In the genomic region with DNA sequence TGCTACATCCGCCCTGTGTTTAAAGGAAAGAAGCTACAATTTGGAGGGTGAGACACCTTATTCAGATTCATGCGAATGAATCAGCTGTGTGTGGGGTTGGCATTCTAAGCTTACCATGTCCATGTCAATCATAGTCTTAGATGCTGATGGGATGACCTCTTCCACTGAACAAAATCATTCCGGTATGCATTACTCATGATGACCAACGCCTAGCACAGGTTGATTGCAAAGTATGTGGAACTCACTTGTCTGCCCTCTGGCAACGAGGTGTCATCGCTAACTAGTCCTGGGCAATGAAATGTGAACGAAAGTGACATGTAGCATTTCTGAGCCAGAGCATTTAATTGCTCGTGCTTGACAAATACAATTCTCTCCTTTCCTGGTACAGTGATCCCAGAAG, we compare ENCODE assay signal across 28 mouse cellular contexts.
DNase-seq lines count a peak whose midpoint lies in the region; ATAC-seq and TF ChIP-seq lines count a peak whose summit lies in the region.
"Had no signal": no experiment of that assay in that cellular context is flagged by ENCODE, and none has a peak within 500 bp of the region (broad histone marks: within the 10 kb centered on the region; RNA-seq: fewer than 3 reads in every experiment).

No protein-coding gene starts in this region.

- no peaks in the 10 kb centered on the region for H3K27me3 ChIP-seq in midbrain, embryonic 14.5 days (ENCODE audit: control insufficient read depth, insufficient read depth, low read length)
- no peaks in the 10 kb centered on the region for H3K27me3 ChIP-seq in midbrain, embryonic 10.5 days (ENCODE audit: low read depth, poor library complexity, severe bottlenecking)
- H3K27me3 ChIP-seq in midbrain, postnatal 0 days (ENCODE audit: insufficient read depth, low read length) = no peaks in the 10 kb centered on the region
- H3K27me3 ChIP-seq: embryonic facial prominence, embryonic 13.5 days; forebrain, embryonic 12.5 days; forebrain, embryonic 15.5 days; heart, embryonic 15.5 days; hindbrain, embryonic 13.5 days had no signal

- 75% methylated on average over 8 of the region's 8 CpGs for WGBS in midbrain, embryonic 14.5 days
- 92% methylated on average over 8 of the region's 8 CpGs for WGBS in midbrain, embryonic 10.5 days
- 72% methylated on average over 8 of the region's 8 CpGs for WGBS in midbrain, postnatal 0 days

- TF ChIP-seq CTCF in brain, embryonic 14.5 days (IDR thresholded peaks at IDR 0.05; ENCODE audit: borderline replicate concordance, extremely low read depth, insufficient read depth, insufficient read length) = no peak
- TF ChIP-seq CTCF in midbrain, postnatal 0 days (IDR thresholded peaks at IDR 0.05) = no peak

- no peaks in the 10 kb centered on the region for H3K36me3 ChIP-seq in midbrain, embryonic 14.5 days (ENCODE audit: control insufficient read depth, insufficient read depth, low read length)
- no peaks in the 10 kb centered on the region for H3K36me3 ChIP-seq in midbrain, embryonic 10.5 days
- no peaks in the 10 kb centered on the region for H3K36me3 ChIP-seq in midbrain, postnatal 0 days (ENCODE audit: insufficient read depth, low read length)
- H3K36me3 ChIP-seq: embryonic facial prominence, embryonic 10.5 days; embryonic facial prominence, embryonic 13.5 days; forebrain, embryonic 12.5 days; forebrain, embryonic 15.5 days; heart, embryonic 15.5 days; hindbrain, embryonic 10.5 days; hindbrain, embryonic 13.5 days had no signal

- no peak for TF ChIP-seq POLR2A in brain, embryonic 14.5 days (IDR thresholded peaks at IDR 0.05; ENCODE audit: borderline replicate concordance, extremely low read depth, insufficient read depth, insufficient read length, poor library complexity, severe bottlenecking)

- H3K27ac ChIP-seq in midbrain, embryonic 14.5 days (replicated peaks; ENCODE audit: low read depth, low read length) = no peak overlapping the region
- no peak overlapping the region for H3K27ac ChIP-seq in midbrain, embryonic 10.5 days (replicated peaks)
- peak overlapping the region; percentile 26; the same call in 1 of the 2 replicates for H3K27ac ChIP-seq in midbrain, postnatal 0 days (ENCODE audit: low read depth, low read length)
- H3K27ac ChIP-seq: embryonic facial prominence, embryonic 10.5 days; embryonic facial prominence, embryonic 13.5 days; forebrain, embryonic 12.5 days; forebrain, embryonic 15.5 days; heart, embryonic 15.5 days; hindbrain, embryonic 10.5 days; hindbrain, embryonic 13.5 days had no signal

- no peak overlapping the region for H3K4me2 ChIP-seq in midbrain, embryonic 14.5 days (ENCODE audit: low read length)
- H3K4me2 ChIP-seq in midbrain, postnatal 0 days (ENCODE audit: low read depth, low read length, poor library complexity, severe bottlenecking) = no peak overlapping the region
- H3K4me2 ChIP-seq: embryonic facial prominence, embryonic 13.5 days; forebrain, embryonic 12.5 days; forebrain, embryonic 15.5 days; heart, embryonic 11.5 days; heart, embryonic 15.5 days; hindbrain, embryonic 13.5 days had no signal

- H3K9me3 ChIP-seq in midbrain, embryonic 14.5 days (ENCODE audit: control insufficient read depth, low read length) = no peaks in the 10 kb centered on the region
- no peaks in the 10 kb centered on the region for H3K9me3 ChIP-seq in midbrain, embryonic 10.5 days (replicated peaks)
- H3K9me3 ChIP-seq in midbrain, postnatal 0 days (ENCODE audit: low read length) = no peaks in the 10 kb centered on the region
- H3K9me3 ChIP-seq: embryonic facial prominence, embryonic 10.5 days; embryonic facial prominence, embryonic 13.5 days; forebrain, embryonic 12.5 days; forebrain, embryonic 15.5 days; heart, embryonic 15.5 days; hindbrain, embryonic 10.5 days; hindbrain, embryonic 13.5 days had no signal

- DNase-seq in midbrain, embryonic 14.5 days = peak; percentile 44
- DNase-seq in midbrain, embryonic 10.5 days (ENCODE audit: low spot score) = no peak
- DNase-seq in Muller cell, postnatal 12 days (ENCODE audit: inconsistent ontology term) = peak; percentile 84
- DNase-seq in brain, embryonic 14.5 days (ENCODE audit: low read depth) = peak; percentile 40
- DNase-seq in midbrain, postnatal 0 days (ENCODE audit: low spot score) = no peak
- no peak for DNase-seq in kidney, adult 8-10 months
- DNase-seq: adrenal gland, adult 2 months; adrenal gland, postnatal 14 days; cerebellum, adult 11-12 months; cerebellum, adult 8-10 months; cerebellum, postnatal 10 days; cerebellum, postnatal 36 days; embryo, embryonic 11 days; gastrocnemius, postnatal 10 days; gastrocnemius, postnatal 36 days; heart, postnatal 10 days; heart, postnatal 36 days had no signal

- no peak for ATAC-seq in midbrain, embryonic 14.5 days (ENCODE audit: low FRiP score, low TSS enrichment)
- ATAC-seq in midbrain, postnatal 0 days (ENCODE audit: low FRiP score) = 0 out of 2 replicates have a peak, but pooled peaks have one; percentile 13
- ATAC-seq in megakaryocyte-erythroid progenitor cell, adult 5-6 weeks (replicated peaks; ENCODE audit: low FRiP score, low TSS enrichment, poor library complexity, severe bottlenecking) = no peak
- ATAC-seq: forebrain, embryonic 15.5 days; hindbrain, embryonic 16.5 days had no signal

- no peak overlapping the region for H3K4me3 ChIP-seq in midbrain, embryonic 14.5 days (replicated peaks; ENCODE audit: low read depth, low read length)
- H3K4me3 ChIP-seq in midbrain, embryonic 10.5 days = no peak overlapping the region
- H3K4me3 ChIP-seq in midbrain, postnatal 0 days (ENCODE audit: low read depth, low read length) = no peak overlapping the region
- H3K4me3 ChIP-seq: embryonic facial prominence, embryonic 10.5 days; embryonic facial prominence, embryonic 13.5 days; erythroblast, embryonic 14.5 days; forebrain, embryonic 12.5 days; forebrain, embryonic 15.5 days; heart, embryonic 15.5 days; hindbrain, embryonic 10.5 days; hindbrain, embryonic 13.5 days had no signal

- H3K4me1 ChIP-seq in midbrain, embryonic 14.5 days (ENCODE audit: control insufficient read depth, insufficient read depth, low read length) = peaks cover 4% of the 10 kb centered on the region; the same call in 1 of the 2 replicates
- H3K4me1 ChIP-seq in midbrain, embryonic 10.5 days = no peaks in the 10 kb centered on the region
- H3K4me1 ChIP-seq in midbrain, postnatal 0 days (ENCODE audit: insufficient read depth, low read length) = no peaks in the 10 kb centered on the region
- H3K4me1 ChIP-seq: embryonic facial prominence, embryonic 10.5 days; forebrain, embryonic 12.5 days; forebrain, embryonic 15.5 days; heart, embryonic 15.5 days; hindbrain, embryonic 10.5 days had no signal

- no peak overlapping the region for H3K9ac ChIP-seq in midbrain, embryonic 14.5 days (replicated peaks; ENCODE audit: low read length)
- no peak overlapping the region for H3K9ac ChIP-seq in midbrain, postnatal 0 days (replicated peaks; ENCODE audit: low read length, poor library complexity, severe bottlenecking)
- H3K9ac ChIP-seq: embryonic facial prominence, embryonic 13.5 days; forebrain, embryonic 12.5 days; forebrain, embryonic 15.5 days; heart, embryonic 15.5 days; hindbrain, embryonic 13.5 days had no signal

Comparison
In these comparisons a context has a peak if more than half of its experiments do, and no peak if none do; other contexts are left out.
1. DNase-seq: peak in midbrain, embryonic 14.5 days (single experiment), Muller cell, postnatal 12 days (single experiment) and brain, embryonic 14.5 days (single experiment); none in midbrain, embryonic 10.5 days (single experiment), midbrain, postnatal 0 days (single experiment) and kidney, adult 8-10 months (0 of 2).